Mouse (Mus musculus) lung, adult 2 months (tissue): ENCODE data around the gene Ntm. TPM values are rescaled to one million over a fixed set of nuclear protein-coding genes. Genes with fewer than 3 reads are reported as not detected.

Source experiments
- DNase-seq: peaks from one replicate; pipeline ENCODE4 v3.0.0; 2022
- H3K4me1 ChIP-seq: fragments of 200-500 bp; 2 replicates; pipeline ENCODE4 v1.6.1; 2011; ENCODE audit warnings: low read length; ENCODE audit not compliant: control insufficient read depth, insufficient read depth
- H3K4me3 ChIP-seq: fragments of 200-500 bp; replicated peaks from 2 replicates; pipeline ENCODE3; 2011; ENCODE audit warnings: low read depth, mild to moderate bottlenecking, control low read depth, low read length; ENCODE audit errors: extremely low read depth
- CTCF ChIP-seq: fragments of 200-500 bp; IDR thresholded peaks from 2 replicates; pipeline ENCODE4 v1.5.1; 2011; ENCODE audit warnings: mild to moderate bottlenecking, low read length, control low read depth; ENCODE audit not compliant: insufficient read depth
- POLR2A ChIP-seq: fragments of 200-500 bp; IDR thresholded peaks from 2 replicates; pipeline ENCODE4 v1.6.1; 2011; ENCODE audit warnings: low read depth, mild to moderate bottlenecking, control low read depth, low read length, borderline replicate concordance; ENCODE audit errors: extremely low read depth
- WGBS: fragments of 180-500 bp; shearing (Covaris S2); methylation state at CpG from one replicate; pipeline ENCODE4 v1.1.7; 2018; 5-methylcytosine and 5-hydroxymethylcytosine counted together
- polyA plus RNA-seq: library from polyadenylated mRNA; depleted of rRNA; stranded (reverse); fragments of >200 nt; gene quantifications from 2 replicates; pipeline ENCODE4 v1.2.3, GENCODE M21; 2012

Gene Ntm
- polyA plus RNA-seq, 1 experiment = 1.1 TPM

DNA sequence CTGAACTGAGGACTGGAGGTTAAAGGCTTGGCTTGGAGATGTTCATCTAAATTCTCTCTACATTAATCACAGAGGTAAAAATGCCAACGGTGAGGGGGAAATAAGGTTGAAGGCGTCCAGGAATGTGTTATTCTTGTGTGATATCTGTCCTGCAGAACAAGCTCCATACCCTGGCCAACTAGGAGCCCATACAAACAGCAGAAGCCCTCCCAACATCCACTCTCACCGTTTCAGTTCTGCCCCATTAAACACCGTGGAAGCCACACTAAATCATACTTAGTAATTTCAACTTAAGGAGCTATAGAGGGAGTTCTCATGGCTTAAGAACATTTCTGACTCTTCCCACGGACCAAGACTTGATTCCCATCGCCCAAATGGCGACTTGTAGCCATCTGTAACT lies 620.6 kb downstream of the Ntm start:
- 78% methylated on average over 7 of the region's 7 CpGs for WGBS
- no peak for TF ChIP-seq CTCF
- TF ChIP-seq POLR2A = no peak
- H3K4me1 ChIP-seq = no peaks in the 10 kb centered on the region
- no peak for DNase-seq
- no peak overlapping the region for H3K4me3 ChIP-seq

DNA sequence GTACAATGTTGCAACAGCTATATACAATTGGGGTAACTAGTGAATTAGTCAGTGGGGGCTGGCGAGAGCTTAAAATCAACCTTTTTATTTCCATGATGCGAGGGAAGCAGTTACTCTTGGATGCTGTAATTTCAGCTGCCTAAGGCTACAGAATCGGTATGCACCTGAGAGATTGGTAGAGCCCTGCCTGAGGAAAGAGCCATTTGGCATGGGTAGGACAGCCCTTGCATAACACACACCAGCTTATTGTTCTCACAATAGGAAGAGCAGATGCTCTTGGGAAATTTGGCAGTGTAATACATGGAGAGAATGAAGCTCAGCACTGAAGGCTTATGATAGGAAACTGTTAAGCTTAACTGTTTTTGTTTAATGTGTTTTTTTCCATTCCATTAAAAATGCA lies 621.6 kb downstream of the Ntm start:
- TF ChIP-seq CTCF = no peak
- TF ChIP-seq POLR2A = no peak
- DNase-seq = no peak
- H3K4me3 ChIP-seq = no peak overlapping the region
- WGBS = 96% methylated on average over 3 of the region's 3 CpGs
- H3K4me1 ChIP-seq = no peaks in the 10 kb centered on the region

DNA sequence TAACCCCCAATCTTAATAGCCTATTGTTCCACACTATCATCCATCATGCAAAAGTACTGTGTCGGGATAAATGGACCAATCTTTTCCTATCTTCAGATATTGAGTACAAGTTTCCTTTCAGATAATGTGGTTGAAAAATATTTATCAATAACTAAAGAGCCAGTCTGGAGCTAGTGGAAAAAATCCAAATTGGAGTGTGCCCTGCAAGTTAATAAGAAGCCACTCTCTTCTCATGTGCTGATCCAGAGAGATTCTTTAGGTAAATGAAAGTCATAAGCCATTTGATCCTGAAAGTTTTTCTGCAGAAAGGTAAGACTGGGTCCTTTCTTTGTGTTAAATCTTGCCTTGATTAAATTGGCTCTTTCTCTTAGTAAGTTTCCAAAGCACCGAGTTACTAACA lies 627.3 kb downstream of the Ntm start:
- WGBS = 79% methylated on average over 2 of the region's 2 CpGs
- no peak for TF ChIP-seq CTCF
- TF ChIP-seq POLR2A = no peak
- H3K4me3 ChIP-seq = no peak overlapping the region
- no peak for DNase-seq
- H3K4me1 ChIP-seq = peaks cover 3% of the 10 kb centered on the region

DNA sequence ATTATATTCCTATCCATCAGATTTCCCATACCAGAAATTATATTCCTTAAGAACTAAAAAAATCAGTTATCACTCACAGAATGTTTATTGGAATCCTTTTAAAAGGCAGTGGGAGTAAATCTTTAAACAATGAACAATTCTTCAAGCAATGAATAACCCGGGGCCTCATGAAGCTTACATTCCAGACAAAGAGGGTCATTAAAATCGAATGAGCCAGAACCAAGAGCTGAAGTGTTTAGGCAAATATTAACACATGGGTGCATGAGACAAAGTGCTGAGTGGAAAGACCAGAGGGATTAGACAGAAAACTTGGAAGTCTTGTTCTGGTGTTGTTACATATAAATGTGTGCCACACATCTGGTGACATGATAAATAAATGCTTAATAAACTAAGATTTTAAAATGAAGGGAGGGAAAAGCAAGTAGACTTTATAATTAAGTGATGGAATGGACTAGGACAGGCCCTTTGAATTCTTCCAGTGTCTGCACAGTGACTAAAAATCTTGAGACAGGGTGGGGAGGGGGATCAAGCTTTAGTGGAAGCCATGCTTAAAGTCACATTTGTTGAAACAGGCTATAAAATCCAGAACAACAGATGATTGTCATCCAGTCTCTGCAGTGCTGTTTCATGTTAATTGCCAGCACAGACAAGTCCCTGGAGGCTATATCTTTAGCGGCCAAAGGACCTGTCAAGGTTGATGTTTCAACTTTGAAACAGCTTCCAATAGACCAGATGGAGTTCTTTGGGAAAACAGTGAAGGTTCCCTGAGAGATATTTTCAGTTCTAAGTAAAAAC lies 630.4 kb downstream of the Ntm start:
- TF ChIP-seq POLR2A = no peak
- TF ChIP-seq CTCF = no peak
- no peak overlapping the region for H3K4me3 ChIP-seq

DNA sequence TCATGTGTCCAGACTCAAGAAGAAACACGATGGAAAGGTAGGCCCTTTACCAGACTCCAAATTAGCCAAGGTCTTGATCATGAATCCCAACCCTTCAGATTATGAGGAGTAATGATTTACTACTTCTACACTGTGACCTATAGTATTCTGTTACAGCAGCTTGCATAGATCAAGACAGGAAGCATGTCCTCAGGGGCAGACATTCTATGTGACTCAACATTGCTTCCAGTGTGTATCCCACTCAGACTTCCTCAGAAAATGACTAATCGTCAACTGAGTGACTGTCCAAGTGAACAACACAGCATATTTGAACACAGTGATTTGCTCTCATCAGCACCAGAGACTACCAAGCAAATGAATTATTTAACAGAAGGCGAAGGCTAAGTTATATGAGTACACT lies 632.5 kb downstream of the Ntm start:
- peaks cover 3% of the 10 kb centered on the region for H3K4me1 ChIP-seq
- no peak overlapping the region for H3K4me3 ChIP-seq
- 75% methylated on average over 3 of the region's 3 CpGs for WGBS
- no peak for TF ChIP-seq CTCF
- DNase-seq = no peak

More for the DNA sequence above, 630.4 kb downstream of the Ntm start:
- DNase-seq = no peak
- H3K4me1 ChIP-seq = peaks cover 3% of the 10 kb centered on the region
- 21% methylated on average over 3 of the region's 3 CpGs for WGBS

DNA sequence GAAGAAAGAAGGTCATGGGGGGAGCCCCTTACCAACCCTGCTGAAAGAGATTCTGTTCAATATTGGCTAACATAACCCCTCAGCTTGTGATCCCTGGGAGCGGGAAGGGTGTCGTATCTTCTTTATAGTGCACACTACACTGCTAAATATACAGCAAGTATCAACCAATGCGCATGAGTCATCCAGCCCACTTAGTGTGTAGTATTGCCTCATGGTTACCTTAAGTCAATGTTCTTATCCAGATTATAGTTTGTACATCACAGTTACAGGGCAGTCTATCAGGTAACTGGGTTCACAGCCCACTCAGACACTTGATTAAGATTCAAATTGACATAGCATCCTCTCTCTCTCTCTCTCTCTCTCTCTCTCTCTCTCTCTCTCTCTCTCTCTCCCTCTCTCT lies 636.7 kb downstream of the Ntm start:
- H3K4me3 ChIP-seq = no peak overlapping the region
- DNase-seq = no peak
- TF ChIP-seq CTCF (no peak), POLR2A (no peak)
- H3K4me1 ChIP-seq = no peaks in the 10 kb centered on the region
- WGBS = 78% methylated on average over 3 of the region's 3 CpGs

DNA sequence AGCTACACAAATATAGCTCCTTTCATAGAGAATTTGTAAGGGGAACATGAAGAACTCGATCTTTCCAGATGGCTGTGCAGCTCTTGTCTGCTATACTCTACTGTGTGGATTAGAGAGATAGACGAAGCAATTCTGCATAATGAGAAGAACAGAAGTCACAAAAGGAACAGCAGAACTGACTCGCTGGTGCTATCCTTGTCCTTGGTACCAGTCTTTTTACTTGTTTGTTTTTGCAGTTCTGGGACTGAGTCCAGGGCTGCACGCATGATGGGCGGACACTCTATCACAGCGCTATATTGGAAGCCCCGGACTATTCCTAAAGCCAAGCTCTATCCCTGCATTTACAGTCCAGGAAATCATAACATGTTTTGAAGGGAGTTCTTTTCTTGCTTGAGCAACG lies 637.8 kb downstream of the Ntm start:
- Histone ChIP-seq H3K4me3 (no peak overlapping the region), H3K4me1 (no peaks in the 10 kb centered on the region)
- 66% methylated on average over 8 of the region's 8 CpGs for WGBS
- TF ChIP-seq CTCF (no peak), POLR2A (no peak)
- no peak for DNase-seq

DNA sequence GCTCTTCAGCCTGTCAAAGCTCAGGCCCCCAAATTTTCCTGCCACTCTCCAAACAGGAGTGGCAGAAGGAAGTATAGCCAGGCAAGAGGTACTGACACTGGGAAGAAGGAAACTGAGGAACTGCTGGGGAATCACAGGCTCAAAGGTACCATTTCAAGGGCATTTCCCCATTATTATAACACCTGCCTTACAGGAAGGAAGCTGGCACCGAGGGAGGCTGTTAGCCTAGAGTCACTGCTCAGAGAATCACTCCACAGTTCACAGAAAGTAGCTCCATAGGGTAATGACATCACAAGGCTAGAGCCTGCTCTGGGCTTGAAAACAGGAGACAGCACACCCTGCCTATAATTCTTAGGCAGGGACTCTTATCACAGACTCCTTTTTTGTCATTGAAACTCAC lies 643.7 kb downstream of the Ntm start:
- Histone ChIP-seq H3K4me3 (no peak overlapping the region), H3K4me1 (no peaks in the 10 kb centered on the region)
- no peak for DNase-seq
- TF ChIP-seq POLR2A (no peak), CTCF (no peak)
- 39% methylated on average over 1 of the region's 1 CpGs for whole genome bisulfite sequencing

DNA sequence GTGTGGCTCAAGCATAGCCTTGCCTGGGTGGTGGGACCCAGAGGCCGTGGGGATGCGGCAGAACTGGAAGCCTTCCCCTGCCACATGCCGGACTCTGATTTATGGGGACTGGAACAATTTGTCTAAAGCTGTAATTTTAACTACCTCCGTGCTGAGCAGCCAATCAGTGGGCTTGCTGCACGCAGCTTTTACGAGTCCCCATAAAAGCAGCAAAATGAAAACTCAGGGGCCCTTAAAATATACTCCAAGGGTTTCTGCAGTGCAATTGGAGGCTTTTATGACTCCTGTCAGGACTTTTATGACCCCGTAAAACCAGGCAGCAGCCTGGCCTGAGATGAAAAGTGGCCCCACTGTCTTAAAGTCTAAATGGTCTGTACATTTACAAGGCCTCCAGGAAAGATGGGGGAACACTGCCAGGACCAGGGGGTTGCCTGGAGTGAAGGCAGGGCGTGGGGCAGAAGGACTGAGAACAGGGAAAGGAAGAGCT lies 644.2 kb downstream of the Ntm start:
- 67% methylated on average over 8 of the region's 8 CpGs for WGBS
- no peak for DNase-seq
- Histone ChIP-seq H3K4me1 (no peaks in the 10 kb centered on the region), H3K4me3 (no peak overlapping the region)
- TF ChIP-seq CTCF = no peak
- no peak for TF ChIP-seq POLR2A

DNA sequence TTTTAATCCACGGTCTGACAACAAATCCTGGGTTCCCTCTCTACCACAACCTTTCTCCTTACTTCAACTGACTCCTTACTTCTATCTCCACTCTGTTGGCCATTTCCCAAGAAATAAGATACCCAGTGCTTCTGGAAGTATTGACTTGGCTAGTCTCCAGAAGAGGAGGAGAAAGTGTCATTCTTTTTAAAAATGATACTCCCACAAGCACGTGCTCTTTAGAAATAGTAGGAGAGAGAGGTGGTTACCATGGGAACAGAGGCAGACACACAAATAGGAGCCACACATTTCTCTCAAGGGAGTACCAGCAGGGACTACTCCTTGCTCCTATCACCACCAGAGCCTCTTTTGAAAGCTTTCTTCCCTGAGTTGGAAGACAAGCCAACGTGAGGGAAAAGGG lies 645.3 kb downstream of the Ntm start:
- WGBS = 26% methylated on average over 3 of the region's 3 CpGs
- H3K4me1 ChIP-seq = no peaks in the 10 kb centered on the region
- H3K4me3 ChIP-seq = no peak overlapping the region
- TF ChIP-seq CTCF = no peak
- DNase-seq = no peak
